Mouse (Mus musculus) limb, embryonic 15.5 days (tissue): ENCODE measurements at regions not wholly inside any gene's neighbourhood (a gene's known extent, or its start where the extent isn't known, plus 50 kb on each side); places are given as distances from the start of the nearest gene placed in this dataset.

Experiments used
- ATAC-seq: fragments of 200-750 bp; cut with Nextera tagmentation; 2 replicates; pipeline ENCODE4 v1.8.0; 2017; ENCODE audit warnings: low read depth, moderate TSS enrichment; ENCODE audit not compliant: insufficient number of reproducible peaks, low FRiP score, low TSS enrichment
- H3K27ac ChIP-seq: fragments of 300-500 bp; sonication (generic); 2 replicates; pipeline ENCODE4 v1.5.1; 2015; ENCODE audit warnings: moderate library complexity, mild to moderate bottlenecking, inconsistent platforms
- H3K27me3 ChIP-seq: fragments of 300-500 bp; sonication (generic); 2 replicates; pipeline ENCODE4 v1.6.1; 2015; ENCODE audit warnings: inconsistent platforms
- H3K36me3 ChIP-seq: fragments of 300-500 bp; sonication (generic); 2 replicates; pipeline ENCODE4 v1.6.1; 2015; ENCODE audit warnings: inconsistent platforms
- H3K4me1 ChIP-seq: fragments of 300-500 bp; sonication (generic); 2 replicates; pipeline ENCODE4 v1.6.1; 2015; ENCODE audit warnings: inconsistent platforms
- H3K4me2 ChIP-seq: fragments of 300-500 bp; sonication (generic); 2 replicates; pipeline ENCODE4 v1.6.1; 2015; ENCODE audit warnings: mild to moderate bottlenecking, inconsistent platforms
- H3K4me3 ChIP-seq: fragments of 300-500 bp; sonication (generic); 2 replicates; pipeline ENCODE4 v1.5.1; 2015; ENCODE audit warnings: mild to moderate bottlenecking, inconsistent platforms
- H3K9ac ChIP-seq: fragments of 300-500 bp; sonication (generic); 2 replicates; pipeline ENCODE4 v1.6.1; 2015; ENCODE audit warnings: inconsistent platforms
- H3K9me3 ChIP-seq: fragments of 300-500 bp; sonication (generic); 2 replicates; pipeline ENCODE4 v1.6.1; 2016; ENCODE audit warnings: inconsistent platforms
- WGBS: fragments of 180-500 bp; shearing (Covaris S2); methylation state at CpG from one replicate; pipeline ENCODE4 v1.1.7; 2015; 5-methylcytosine and 5-hydroxymethylcytosine counted together

GRCm38 (mm10) chr6:22424161-22424807 is 68.2 kb upstream of the Fam3c start:
- Histone ChIP-seq H3K9me3 (no peaks in the 10 kb centered on the region), H3K27me3 (no peaks in the 10 kb centered on the region), H3K9ac (no peak overlapping the region), H3K27ac (no peak overlapping the region), H3K4me2 (no peak overlapping the region), H3K36me3 (no peaks in the 10 kb centered on the region), H3K4me3 (no peak overlapping the region), H3K4me1 (0 out of 2 replicates have a peak, but pooled peaks cover 3% of the 10 kb centered on the region)
- 82% methylated on average over 10 of the region's 10 CpGs for WGBS
- ATAC-seq, result no peak

- Histone ChIP-seq H3K27ac (no peak overlapping the region), H3K4me3 (no peak overlapping the region), H3K4me2 (no peak overlapping the region), H3K36me3 (no peaks in the 10 kb centered on the region), H3K27me3 (no peaks in the 10 kb centered on the region), H3K4me1 (0 out of 2 replicates have a peak, but pooled peaks cover 3% of the 10 kb centered on the region), H3K9me3 (no peaks in the 10 kb centered on the region), H3K9ac (no peak overlapping the region)
- no peak for ATAC-seq
- 78% methylated on average over 9 of the region's 9 CpGs for WGBS
These were observed 67.3 kb upstream of the Fam3c start for GRCm38 (mm10) chr6:22423070-22423980.

- Histone ChIP-seq H3K27ac (no peak overlapping the region), H3K4me1 (peaks cover 11% of the 10 kb centered on the region; the same call in 1 of the 2 replicates), H3K27me3 (no peaks in the 10 kb centered on the region), H3K36me3 (no peaks in the 10 kb centered on the region), H3K9me3 (no peaks in the 10 kb centered on the region), H3K4me3 (no peak overlapping the region), H3K9ac (no peak overlapping the region), H3K4me2 (no peak overlapping the region)
- WGBS, result 69% methylated on average over 2 of the region's 2 CpGs
- no peak for ATAC-seq
These were observed 65.5 kb upstream of the Fam3c start for GRCm38 (mm10) chr6:22421551-22421950.

- Histone ChIP-seq H3K36me3 (no peaks in the 10 kb centered on the region), H3K27me3 (no peaks in the 10 kb centered on the region), H3K9me3 (no peaks in the 10 kb centered on the region), H3K4me2 (no peak overlapping the region), H3K27ac (no peak overlapping the region), H3K4me1 (peaks cover 15% of the 10 kb centered on the region; the same call in 1 of the 2 replicates), H3K9ac (no peak overlapping the region), H3K4me3 (no peak overlapping the region)
- 73% methylated on average over 4 of the region's 4 CpGs for WGBS
- no peak for ATAC-seq
These were observed 62.2 kb upstream of the Fam3c start for GRCm38 (mm10) chr6:22418279-22418678.

GRCm38 (mm10) chr6:22417189-22417588 is 61.1 kb upstream of the Fam3c start:
- WGBS, result 26% methylated on average over 2 of the region's 2 CpGs
- H3K9ac ChIP-seq, result no peak overlapping the region
- H3K4me2 ChIP-seq, result no peak overlapping the region
- no peaks in the 10 kb centered on the region for H3K27me3 ChIP-seq
- no peak for ATAC-seq
- no peaks in the 10 kb centered on the region for H3K9me3 ChIP-seq
- H3K27ac ChIP-seq, result no peak overlapping the region
- H3K4me1 ChIP-seq, result peaks cover 15% of the 10 kb centered on the region; the same call in 1 of the 2 replicates
- H3K4me3 ChIP-seq, result no peak overlapping the region
- no peaks in the 10 kb centered on the region for H3K36me3 ChIP-seq

GRCm38 (mm10) chr6:22411796-22412195 is 55.8 kb upstream of the Fam3c start:
- no peak overlapping the region for H3K4me3 ChIP-seq
- no peak overlapping the region for H3K27ac ChIP-seq
- H3K4me1 ChIP-seq, result peaks cover 3% of the 10 kb centered on the region; the same call in 1 of the 2 replicates
- H3K4me2 ChIP-seq, result no peak overlapping the region
- H3K36me3 ChIP-seq, result no peaks in the 10 kb centered on the region
- no peaks in the 10 kb centered on the region for H3K9me3 ChIP-seq
- WGBS, result 82% methylated on average over 2 of the region's 2 CpGs
- no peak overlapping the region for H3K9ac ChIP-seq
- no peaks in the 10 kb centered on the region for H3K27me3 ChIP-seq
- ATAC-seq, result no peak

- Histone ChIP-seq H3K27ac (no peak overlapping the region), H3K27me3 (no peaks in the 10 kb centered on the region), H3K9ac (no peak overlapping the region), H3K4me2 (no peak overlapping the region), H3K4me1 (peaks cover 3% of the 10 kb centered on the region; the same call in 1 of the 2 replicates), H3K36me3 (no peaks in the 10 kb centered on the region), H3K4me3 (no peak overlapping the region), H3K9me3 (no peaks in the 10 kb centered on the region)
- WGBS, result 72% methylated on average over 7 of the region's 7 CpGs
- ATAC-seq, result no peak
These were observed 53.0 kb upstream of the Fam3c start for GRCm38 (mm10) chr6:22408808-22409589.
